Mouse (Mus musculus) CH12.LX (cell line): ENCODE results near the gene Sel1l. TPM values are rescaled to one million over a fixed set of nuclear protein-coding genes. Genes with fewer than 3 reads are reported as not detected.

ENCODE experiments used
- DNase-seq: peaks from one replicate; pipeline ENCODE4 v3.0.0-alpha.2; 2013; ENCODE audit errors: extremely low read depth
- H3K27ac ChIP-seq: 2 replicates; pipeline ENCODE4 v1.5.1; 2012; ENCODE audit warnings: low read depth, mild to moderate bottlenecking, control low read depth, moderate library complexity; ENCODE audit not compliant: insufficient read depth
- H3K27me3 ChIP-seq: replicated peaks from 2 replicates; pipeline ENCODE3; 2012; ENCODE audit warnings: inconsistent platforms
- H3K36me3 ChIP-seq, 2 experiments: replicated peaks in 1 of 2; 2 replicates each; pipeline versions ENCODE3 to v1.6.1; 2012; ENCODE audit warnings: inconsistent platforms in 1 of 2, low read length in 1 of 2, mild to moderate bottlenecking in 1 of 2, mixed read lengths in 1 of 2, moderate library complexity in 1 of 2; ENCODE audit not compliant: control insufficient read depth in 1 of 2, insufficient read depth in 1 of 2
- H3K4me1 ChIP-seq, 2 experiments: 2 replicates each; pipeline ENCODE4 v1.6.1; 2012; ENCODE audit warnings: inconsistent platforms in 1 of 2, moderate library complexity in 1 of 2; ENCODE audit not compliant: insufficient read depth in 2 of 2, control insufficient read depth in 1 of 2
- H3K4me2 ChIP-seq: 2 replicates; pipeline ENCODE4 v1.6.1; 2012; ENCODE audit warnings: low read depth, mild to moderate bottlenecking, control low read depth; ENCODE audit not compliant: poor library complexity, insufficient read depth, severe bottlenecking
- H3K4me3 ChIP-seq, 3 experiments: fragments of 150-350 bp in 1 of 3; sonication (generic) in 1 of 3; replicated peaks in 1 of 3; 2 replicates each; pipeline versions ENCODE3 to v1.5.1; 2011 to 2012; ENCODE audit warnings: low read depth in 2 of 3, low read length in 2 of 3, mild to moderate bottlenecking in 2 of 3, moderate library complexity in 2 of 3, control low read depth in 1 of 3, improper control_type of control experiment in 1 of 3, inconsistent platforms in 1 of 3, mixed read lengths in 1 of 3; ENCODE audit not compliant: poor library complexity in 1 of 3
- H3K79me2 ChIP-seq: replicated peaks from 2 replicates; pipeline ENCODE4 v1.6.1; 2012; ENCODE audit warnings: mild to moderate bottlenecking, moderate library complexity; ENCODE audit not compliant: control insufficient read depth, poor library complexity, insufficient read depth, severe bottlenecking; ENCODE audit errors: extremely low read depth
- H3K9ac ChIP-seq: 2 replicates; pipeline ENCODE4 v1.6.1; 2012; ENCODE audit warnings: low read depth, mild to moderate bottlenecking, control low read depth, moderate library complexity; ENCODE audit not compliant: insufficient read depth
- H3K9me3 ChIP-seq: replicated peaks from 2 replicates; pipeline ENCODE3; 2012; ENCODE audit warnings: low read length, inconsistent platforms, mixed read lengths
- BHLHE40 ChIP-seq: IDR thresholded peaks from 2 replicates; pipeline ENCODE4 v1.6.1; 2011; ENCODE audit warnings: mild to moderate bottlenecking, low read depth, low read length, improper control_type of control experiment
- CHD1 ChIP-seq: IDR thresholded peaks from 2 replicates; pipeline ENCODE4 v1.6.1; 2012; ENCODE audit warnings: low read depth, low read length, improper control_type of control experiment, inconsistent platforms
- CHD2 ChIP-seq: IDR thresholded peaks from 2 replicates; pipeline ENCODE4 v1.6.1; 2011; ENCODE audit warnings: low read length, improper control_type of control experiment
- CTCF ChIP-seq, 2 experiments: IDR thresholded peaks in 1 of 2; conservative IDR thresholded peaks in 1 of 2; 2 replicates each; pipeline ENCODE4 v1.5.1; 2011 to 2012; ENCODE audit warnings: low read depth in 2 of 2, low read length in 2 of 2, improper control_type of control experiment in 1 of 2, inconsistent platforms in 1 of 2, mild to moderate bottlenecking in 1 of 2, moderate library complexity in 1 of 2
- E2F4 ChIP-seq: IDR thresholded peaks from 2 replicates; pipeline ENCODE4 v1.6.1; 2011; ENCODE audit warnings: low read depth, low read length, improper control_type of control experiment; ENCODE audit not compliant: insufficient replicate concordance
- ELF1 ChIP-seq: IDR thresholded peaks from 2 replicates; pipeline ENCODE4 v1.6.1; 2014; ENCODE audit warnings: low read depth, mild to moderate bottlenecking, inconsistent platforms, low read length, improper control_type of control experiment
- EP300 ChIP-seq: IDR thresholded peaks from 2 replicates; pipeline ENCODE4 v1.6.1; 2011; ENCODE audit warnings: low read length, improper control_type of control experiment
- ETS1 ChIP-seq: conservative IDR thresholded peaks from 2 replicates; pipeline ENCODE4 v1.6.1; 2012; ENCODE audit warnings: low read depth, mild to moderate bottlenecking, inconsistent platforms, low read length, improper control_type of control experiment, moderate library complexity
- GABPA ChIP-seq: IDR thresholded peaks from 2 replicates; pipeline ENCODE4 v1.6.1; 2012; ENCODE audit warnings: low read depth, low read length, improper control_type of control experiment, inconsistent platforms; ENCODE audit not compliant: insufficient replicate concordance
- HCFC1 ChIP-seq: IDR thresholded peaks from 2 replicates; pipeline ENCODE4 v1.6.1; 2012; ENCODE audit warnings: low read depth, mild to moderate bottlenecking, inconsistent platforms, low read length, improper control_type of control experiment
- IRF4 ChIP-seq: IDR thresholded peaks from 2 replicates; pipeline ENCODE4 v1.6.1; 2014; ENCODE audit warnings: low read depth, mild to moderate bottlenecking, inconsistent platforms, low read length, improper control_type of control experiment
- KAT2A ChIP-seq: IDR thresholded peaks from 2 replicates; pipeline ENCODE4 v1.6.1; 2012; ENCODE audit warnings: low read length, improper control_type of control experiment, inconsistent platforms; ENCODE audit not compliant: insufficient replicate concordance
- MAZ ChIP-seq: IDR thresholded peaks from 2 replicates; pipeline ENCODE4 v1.6.1; 2012; ENCODE audit warnings: low read depth, mild to moderate bottlenecking, inconsistent platforms, low read length, improper control_type of control experiment, moderate library complexity
- MEF2A ChIP-seq: IDR thresholded peaks from 2 replicates; pipeline ENCODE4 v1.6.1; 2014; ENCODE audit warnings: low read depth, mild to moderate bottlenecking, inconsistent platforms, low read length, improper control_type of control experiment, borderline replicate concordance
- NELFE ChIP-seq: IDR thresholded peaks from 2 replicates; pipeline ENCODE4 v1.6.1; 2011; ENCODE audit warnings: low read depth, low read length, improper control_type of control experiment
- PAX5 ChIP-seq: IDR thresholded peaks from 2 replicates; pipeline ENCODE4 v1.6.1; 2012; ENCODE audit warnings: low read length, inconsistent platforms, mixed read lengths
- POLR2A ChIP-seq: IDR thresholded peaks from 2 replicates; pipeline ENCODE4 v1.6.1; 2011; ENCODE audit warnings: low read depth, mild to moderate bottlenecking, improper control_type of control experiment, low read length
- POLR2AphosphoS2 ChIP-seq: IDR thresholded peaks from 2 replicates; pipeline ENCODE4 v1.6.1; 2011; ENCODE audit warnings: low read depth, low read length, improper control_type of control experiment
- RAD21 ChIP-seq: IDR thresholded peaks from 2 replicates; pipeline ENCODE4 v1.6.1; 2011; ENCODE audit warnings: low read depth, mild to moderate bottlenecking, low read length, improper control_type of control experiment, moderate library complexity
- RCOR1 ChIP-seq: conservative IDR thresholded peaks from 2 replicates; pipeline ENCODE4 v1.6.1; 2012; ENCODE audit warnings: low read depth, mild to moderate bottlenecking, inconsistent platforms, low read length, improper control_type of control experiment
- SIN3A ChIP-seq: IDR thresholded peaks from 2 replicates; pipeline ENCODE4 v1.6.1; 2012; ENCODE audit warnings: low read length, improper control_type of control experiment, inconsistent platforms
- TBP ChIP-seq: conservative IDR thresholded peaks from 2 replicates; pipeline ENCODE4 v1.6.1; 2011; ENCODE audit warnings: low read depth, low read length, improper control_type of control experiment
- TCF12 ChIP-seq: IDR thresholded peaks from 2 replicates; pipeline ENCODE4 v1.6.1; 2014; ENCODE audit warnings: low read depth, mild to moderate bottlenecking, inconsistent platforms, low read length, improper control_type of control experiment
- ZKSCAN1 ChIP-seq: IDR thresholded peaks from 2 replicates; pipeline ENCODE4 v1.6.1; 2012; ENCODE audit warnings: low read depth, inconsistent platforms, low read length, improper control_type of control experiment, borderline replicate concordance
- ZMIZ1 ChIP-seq: IDR thresholded peaks from 2 replicates; pipeline ENCODE4 v1.6.1; 2012; ENCODE audit warnings: low read depth, mild to moderate bottlenecking, inconsistent platforms, low read length, improper control_type of control experiment
- ZNF384 ChIP-seq: IDR thresholded peaks from 2 replicates; pipeline ENCODE4 v1.6.1; 2012; ENCODE audit warnings: low read depth, low read length, improper control_type of control experiment, inconsistent platforms
- dilution Hi-C: fragments of 300-500 bp; cut with MboI; formaldehyde crosslinking; loops from 2 replicates; pipeline ENCODE4 v1.14.3; 2020; ENCODE audit warnings: low sequenced_read_pairs; ENCODE audit not compliant: extremely low pct_unique_long_range_greater_than_20kb, extremely low pct_ligation_motif_present
- in situ Hi-C: fragments of 300-500 bp; cut with MboI; formaldehyde crosslinking; loops from 3 replicates; pipeline ENCODE4 v1.14.3; 2019; ENCODE audit warnings: low sequenced_read_pairs, low pct_ligation_motif_present, low pct_unique_long_range_greater_than_20kb, mixed read lengths
- polyA plus RNA-seq: library from polyadenylated mRNA; unstranded; fragments of >175 nt; gene quantifications from 2 replicates; pipeline ENCODE4 v1.2.1, GENCODE M21; 2012; ENCODE audit warnings: low read depth; ENCODE audit not compliant: insufficient read length
- total RNA-seq, 2 experiments: library from RNA; depleted of rRNA; stranded (reverse); fragments of 300-350 nt in 1 of 2; fragments of >200 nt in 1 of 2; gene quantifications; 2 replicates each; pipeline ENCODE4 v1.2.3; 2012 to 2014

Sel1l gene
- total and polyA plus RNA-seq, 3 experiments = 46.6 to 155 (median 84.7) TPM

DNA sequence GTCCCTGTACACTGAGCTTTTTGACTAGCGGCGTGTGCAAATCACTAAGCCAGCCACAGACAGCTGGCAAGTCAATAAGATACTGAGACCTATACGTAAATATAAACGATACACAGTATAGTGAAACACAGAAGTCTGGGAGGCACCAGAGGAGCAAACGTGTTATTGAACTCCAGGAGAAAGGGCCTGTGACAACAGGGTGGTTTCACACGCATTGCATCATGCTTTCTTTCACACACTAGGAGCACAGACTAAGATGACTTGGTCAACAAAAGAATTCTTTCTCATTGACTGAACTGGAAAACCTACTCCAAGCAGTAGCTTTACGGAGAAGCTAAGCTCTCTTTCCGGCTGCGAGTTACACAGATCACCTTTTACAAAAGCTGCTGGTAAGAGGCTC is 3.6 kb downstream of the Sel1l start (continued):
- TF ChIP-seq TCF12 (0 out of 2 replicates have a peak, but pooled peaks have one; percentile 35), NELFE (no peak), ZNF384 (no peak), POLR2A (peak; percentile 14; the same call in 1 of the 2 replicates), MAZ (no peak), RAD21 (no peak), KAT2A (no peak), IRF4 (peak; percentile 44; the same call in 1 of the 2 replicates), ETS1 (no peak), ZMIZ1 (no peak), MEF2A (no peak), TBP (peak; percentile 73), GABPA (no peak), POLR2AphosphoS2 (no peak), ELF1 (no peak), BHLHE40 (no peak; the same call in 1 of the 2 replicates), CHD1 (no peak), E2F4 (no peak), EP300 (0 out of 2 replicates have a peak, but pooled peaks have one; percentile 21), CTCF (conservative IDR thresholded peaks at IDR 0.05 in 1 of 2, IDR thresholded peaks at IDR 0.05 in 1 of 2; ENCODE audit: low read depth in 2 of 2, low read length in 2 of 2) (no peak), PAX5 (no peak)
- TF ChIP-seq, all 38 proteins: peak for 8

DNA sequence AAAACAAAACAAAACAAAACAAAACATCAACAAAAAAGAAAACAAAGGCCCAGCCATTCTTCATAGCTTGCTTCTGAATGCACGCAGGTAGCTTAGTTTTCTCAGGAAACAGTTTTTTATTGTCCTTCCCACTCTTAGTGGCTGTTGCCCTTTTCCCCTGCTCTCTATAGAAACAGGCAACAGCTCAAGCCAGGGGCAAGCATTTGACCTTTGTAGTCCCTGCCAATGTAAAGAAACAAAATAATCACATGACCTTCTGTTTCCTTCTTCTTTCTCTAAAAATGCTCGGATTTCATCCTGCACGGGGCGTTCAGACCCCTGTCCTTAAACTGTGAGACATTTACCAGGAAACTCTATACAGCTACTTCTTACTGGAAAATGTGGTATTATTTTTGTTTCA is 4.4 kb downstream of the Sel1l start:
- Histone ChIP-seq H3K9ac (peak overlapping the region; percentile 97), H3K4me1 (peaks cover 4 to 31% of the 10 kb centered on the region in 2 experiments), H3K36me3 (peaks cover 30 to 61% of the 10 kb centered on the region in 2 experiments), H3K4me2 (peak overlapping the region; percentile 83), H3K27me3 (no peaks in the 10 kb centered on the region), H3K79me2 (peaks cover 55% of the 10 kb centered on the region), H3K4me3 (no peak overlapping the region), H3K27ac (peak overlapping the region; percentile 97; the same call in 1 of the 2 replicates), H3K9me3 (no peaks in the 10 kb centered on the region)
- no peak for TF ChIP-seq ZMIZ1
- no peak for TF ChIP-seq ZKSCAN1
- no peak for TF ChIP-seq ETS1
- TF ChIP-seq ELF1 = no peak
- no peak for TF ChIP-seq POLR2AphosphoS2
- no peak for TF ChIP-seq CHD2
- TF ChIP-seq HCFC1 = no peak
- no peak for TF ChIP-seq RCOR1
- no peak for TF ChIP-seq SIN3A
- DNase-seq = no peak
- dilution Hi-C loops = no loop called here
- in situ Hi-C loops = no loop called here
